Mouse (Mus musculus) myocyte (in vitro differentiated cells): ENCODE measurements at regions not wholly inside any gene's neighbourhood (a gene's known extent, or its start where the extent isn't known, plus 50 kb on each side); places are given as distances from the start of the nearest gene placed in this dataset.

Experiments used
- CEBPB ChIP-seq: IDR thresholded peaks from 2 replicates; pipeline ENCODE4 v1.6.1; 2011; ENCODE audit warnings: mild to moderate bottlenecking, moderate library complexity; ENCODE audit not compliant: poor library complexity, insufficient read depth, severe bottlenecking
- E2F4 ChIP-seq: IDR thresholded peaks from one replicate; pipeline ENCODE4 v1.6.1; 2011; ENCODE audit warnings: mild to moderate bottlenecking, control low read depth, moderate library complexity; ENCODE audit not compliant: insufficient read depth
- MAX ChIP-seq: IDR thresholded peaks from one replicate; pipeline ENCODE4 v1.6.1; 2011; ENCODE audit warnings: low read depth, mild to moderate bottlenecking, control low read depth
- MYOD1 ChIP-seq, 3 experiments: IDR thresholded peaks; one replicate each; pipeline ENCODE4 v1.6.1; 2011; ENCODE audit warnings: control low read depth in 2 of 3, low read depth in 2 of 3, mild to moderate bottlenecking in 2 of 3, moderate library complexity in 1 of 3; ENCODE audit not compliant: insufficient read length in 2 of 3, control insufficient read depth in 1 of 3
- MYOG ChIP-seq, 3 experiments: IDR thresholded peaks; one replicate each; pipeline ENCODE4 v1.6.1; 2011; ENCODE audit warnings: control low read depth in 2 of 3, low read depth in 2 of 3, mild to moderate bottlenecking in 2 of 3; ENCODE audit not compliant: insufficient read length in 2 of 3, control insufficient read depth in 1 of 3, insufficient read depth in 1 of 3
- POLR2A ChIP-seq: IDR thresholded peaks from one replicate; pipeline ENCODE4 v1.6.1; 2011; ENCODE audit warnings: low read depth, mild to moderate bottlenecking, control low read depth, moderate library complexity; ENCODE audit not compliant: insufficient read length
- POLR2AphosphoS2 ChIP-seq: IDR thresholded peaks from one replicate; pipeline ENCODE4 v1.6.1; 2011; ENCODE audit warnings: low read depth, control low read depth; ENCODE audit not compliant: insufficient read length
- SRF ChIP-seq: IDR thresholded peaks from one replicate; pipeline ENCODE4 v1.6.1; 2011; ENCODE audit warnings: low read depth; ENCODE audit not compliant: control insufficient read depth, insufficient read length
- TCF12 ChIP-seq: IDR thresholded peaks from one replicate; pipeline ENCODE4 v1.6.1; 2011; ENCODE audit warnings: mild to moderate bottlenecking, control low read depth; ENCODE audit not compliant: poor library complexity, insufficient read depth, severe bottlenecking
- TCF3 ChIP-seq: IDR thresholded peaks from one replicate; pipeline ENCODE4 v1.6.1; 2011; ENCODE audit warnings: low read depth, control low read depth; ENCODE audit not compliant: insufficient read length
- USF1 ChIP-seq: IDR thresholded peaks from one replicate; pipeline ENCODE4 v1.6.1; 2011; ENCODE audit warnings: low read depth, mild to moderate bottlenecking, control low read depth, moderate library complexity

GRCm38 (mm10) chr12:99093151-99093550 lies 172.8 kb downstream of the Ttc8 start:
- TF ChIP-seq MYOG (IDR thresholded peaks at IDR 0.05; ENCODE audit: control insufficient read depth in 1 of 3, insufficient read depth in 1 of 3, insufficient read length in 2 of 3, low read depth in 2 of 3) (no peak), POLR2A (no peak), USF1 (no peak), POLR2AphosphoS2 (no peak), MAX (no peak), TCF12 (no peak), E2F4 (no peak), MYOD1 (IDR thresholded peaks at IDR 0.05; ENCODE audit: control insufficient read depth in 1 of 3, insufficient read length in 2 of 3, low read depth in 2 of 3) (no peak), CEBPB (no peak), TCF3 (no peak), SRF (no peak)
